Mouse (Mus musculus) 416B (cell line): Measurements from ENCODE around the gene Bcor.

Experiments used
- DNase-seq: peaks from one replicate; pipeline ENCODE4 v3.0.0; 2011; ENCODE audit warnings: low read depth

The Bcor gene

GRCm38 (mm10) chrX:12005181-12006030, 154.7 kb downstream of the Bcor start:
- DNase-seq: peak; percentile 90

DNA sequence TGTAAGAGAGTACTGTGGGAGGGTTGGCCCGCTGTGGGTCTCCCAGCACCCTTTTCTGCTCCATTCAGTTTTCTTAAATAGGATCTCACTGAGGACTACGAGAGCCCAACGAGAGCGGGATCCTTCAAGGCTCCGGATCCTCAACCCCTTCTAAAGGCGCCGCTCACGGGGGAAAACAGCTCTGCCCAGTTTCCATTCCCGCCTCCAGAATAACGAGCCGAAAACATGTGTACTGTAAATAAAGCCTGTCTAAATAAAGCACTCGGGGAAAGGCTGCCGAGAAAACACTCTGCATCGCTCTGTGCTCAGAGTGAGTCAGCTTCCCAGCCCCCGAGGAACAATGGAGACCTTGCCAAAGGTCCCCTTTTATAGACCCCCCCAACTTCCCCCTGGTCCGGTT, 155.7 kb downstream of the Bcor start:
- no peak for DNase-seq

GRCm38 (mm10) chrX:12003947-12004346, 156.2 kb downstream of the Bcor start:
- DNase-seq: peak; percentile 8

GRCm38 (mm10) chrX:12003539-12003938, 156.6 kb downstream of the Bcor start:
- no peak for DNase-seq

DNA sequence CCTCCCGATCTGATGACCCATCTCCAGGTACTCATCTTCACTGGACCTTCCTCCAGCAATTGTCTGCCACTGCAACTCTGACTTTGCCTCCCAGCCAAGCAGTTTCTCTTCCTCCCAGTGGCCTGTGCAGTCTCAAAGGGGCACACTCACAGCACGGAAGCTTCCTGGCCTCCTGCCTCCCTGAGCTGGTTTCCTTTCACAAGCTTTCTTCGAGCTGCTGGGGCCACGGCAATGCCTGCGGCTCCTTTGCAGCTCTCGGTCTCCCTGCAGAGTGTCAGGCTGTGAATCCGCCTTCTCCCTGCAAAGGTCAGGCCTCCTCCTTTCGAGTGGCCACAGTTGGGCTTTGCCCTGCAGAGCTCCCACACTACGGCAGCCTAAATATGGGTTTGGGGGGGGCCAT, 157.0 kb downstream of the Bcor start:
- DNase-seq: peak; percentile 61

GRCm38 (mm10) chrX:12002596-12002995, 157.6 kb downstream of the Bcor start:
- DNase-seq: no peak

DNA sequence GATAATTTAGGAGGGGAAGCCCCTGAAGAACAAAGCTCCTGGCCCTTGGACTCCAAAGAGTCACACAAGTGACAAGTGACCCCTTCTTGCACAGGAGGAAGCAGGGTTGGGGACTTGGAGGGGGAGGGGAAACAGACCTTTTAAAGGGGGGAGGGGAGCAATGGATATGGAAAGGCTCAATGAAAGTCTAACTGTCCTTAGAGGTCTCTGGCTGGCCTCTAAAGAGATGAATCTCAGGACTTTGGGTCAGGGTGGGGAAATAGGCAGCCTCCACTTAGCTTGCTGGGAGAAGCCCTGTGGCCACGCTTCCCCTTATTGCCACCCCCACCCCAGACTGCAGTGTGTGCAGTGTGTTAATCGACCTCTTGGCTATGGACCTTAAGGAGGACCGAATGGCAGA, 158.2 kb downstream of the Bcor start:
- peak; percentile 17 for DNase-seq

GRCm38 (mm10) chrX:12001336-12001735, 158.8 kb downstream of the Bcor start:
- no peak for DNase-seq

DNA sequence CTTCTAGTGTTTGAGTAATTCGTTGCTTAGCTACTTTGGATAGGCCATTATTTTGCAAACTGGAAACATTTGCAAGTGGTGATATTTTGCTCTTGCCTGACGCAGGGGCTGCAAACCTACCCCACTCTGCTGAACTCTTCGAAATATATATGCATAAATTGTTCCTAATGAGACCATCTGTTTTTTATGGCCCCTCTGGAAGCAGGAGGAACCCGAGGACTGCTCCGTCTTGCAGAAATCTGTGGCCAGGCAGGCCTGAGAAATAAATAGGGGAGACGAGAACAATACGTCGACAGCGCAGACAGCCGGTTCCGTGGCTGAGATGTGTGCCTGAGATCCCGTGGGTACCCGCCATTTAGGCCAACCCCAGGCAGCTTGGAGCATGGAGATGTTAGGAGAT, 159.5 kb downstream of the Bcor start:
- DNase-seq: no peak

DNA sequence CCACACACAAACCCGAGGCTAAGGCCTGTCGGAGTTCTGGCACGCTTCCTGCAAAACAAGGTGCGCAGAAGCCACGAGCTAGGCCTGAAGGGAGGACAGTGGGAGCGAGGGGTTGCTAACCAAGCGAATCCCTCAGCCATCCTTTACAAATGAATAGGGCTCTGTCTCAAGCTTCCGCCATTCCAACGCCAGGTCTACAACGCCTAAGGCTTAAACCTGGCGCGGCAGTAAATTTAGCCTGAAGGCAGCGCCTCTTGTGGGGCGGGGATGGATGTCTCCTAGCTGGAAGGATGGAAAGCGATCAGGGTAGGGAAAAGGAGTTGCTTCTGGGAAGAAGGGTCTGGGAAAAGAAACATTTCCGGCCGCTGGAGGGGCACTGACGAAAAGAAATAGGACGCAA, 160.2 kb downstream of the Bcor start:
- DNase-seq: no peak

DNA sequence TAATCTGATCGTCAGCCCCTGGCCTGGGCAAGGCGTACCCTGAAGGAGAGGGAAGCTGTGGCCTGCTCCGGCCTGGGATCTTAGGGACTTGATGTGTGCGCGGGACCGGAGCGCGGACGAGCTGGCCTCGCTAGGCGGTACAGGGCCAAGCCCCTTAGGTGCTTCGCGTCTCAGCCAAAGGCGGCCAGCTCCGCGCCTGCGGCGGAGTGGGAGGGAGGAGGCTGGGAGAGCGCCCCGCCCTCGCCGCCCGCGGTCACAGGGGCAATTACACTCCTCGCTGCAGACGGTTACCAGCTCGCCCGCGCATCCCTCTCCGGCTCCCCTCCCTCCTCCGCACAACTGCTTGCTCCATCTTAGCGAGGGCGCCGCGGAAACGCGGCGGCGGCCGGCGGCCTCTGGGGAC, 161.2 kb downstream of the Bcor start:
- peak; percentile 82 for DNase-seq

DNA sequence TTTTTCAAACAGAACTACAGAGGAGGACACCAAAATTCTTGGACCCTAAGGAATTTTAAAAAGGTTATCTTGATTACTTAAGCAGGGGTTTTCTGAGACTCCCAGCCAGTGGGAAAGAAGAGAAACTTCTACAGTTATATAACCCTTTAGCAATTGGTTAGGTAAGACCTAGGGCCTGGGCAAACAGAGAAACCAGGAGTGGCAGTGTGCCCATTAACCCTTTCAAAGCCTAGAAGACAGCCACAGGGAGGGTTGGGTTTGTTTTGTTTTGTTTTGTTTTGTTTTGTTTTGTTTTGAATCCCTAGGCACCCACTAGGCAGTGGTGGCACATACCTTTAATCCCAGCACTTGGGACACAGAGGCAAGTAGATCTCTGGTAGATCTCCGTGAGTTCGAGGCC, 163.3 kb downstream of the Bcor start:
- peak; percentile 47 for DNase-seq

GRCm38 (mm10) chrX:11996489-11996888, 163.7 kb downstream of the Bcor start:
- DNase-seq: no peak

DNA sequence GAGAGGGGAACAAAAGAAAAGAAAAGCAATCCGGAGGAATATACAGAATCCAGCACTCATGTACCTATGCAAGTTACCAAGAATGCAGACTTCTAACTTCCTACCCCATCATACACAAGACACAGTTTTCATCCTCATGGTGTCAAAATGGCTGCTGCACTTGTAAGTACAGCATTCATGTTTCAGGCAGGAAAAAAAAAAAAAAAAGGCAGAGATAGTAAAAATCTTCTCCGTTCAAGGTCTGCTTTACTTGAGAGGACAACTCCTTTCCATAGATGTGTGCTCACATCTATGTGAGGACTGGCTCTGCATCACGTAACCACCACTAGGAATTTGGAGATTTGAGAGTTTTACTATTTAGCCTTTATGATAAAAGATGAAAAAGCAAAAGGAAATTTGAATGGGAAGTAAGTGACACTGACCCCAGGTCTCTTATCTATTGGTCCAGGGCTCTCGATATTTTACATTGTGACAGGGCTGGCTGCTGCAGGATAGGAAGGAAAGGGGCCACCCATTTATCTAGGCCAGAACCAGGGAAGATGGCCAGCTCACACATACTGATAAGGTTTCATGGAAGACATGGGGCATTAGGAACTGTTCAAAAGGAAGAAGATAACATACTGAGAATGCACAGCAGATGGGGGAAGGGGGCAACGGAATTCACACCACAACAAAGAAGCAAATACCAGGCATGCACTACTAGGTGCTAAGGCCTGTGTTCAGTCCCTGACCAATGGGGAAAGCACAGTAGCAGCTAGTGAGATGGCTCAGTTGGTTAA, 166.3 kb downstream of the Bcor start:
- peak; percentile 82 for DNase-seq

DNA sequence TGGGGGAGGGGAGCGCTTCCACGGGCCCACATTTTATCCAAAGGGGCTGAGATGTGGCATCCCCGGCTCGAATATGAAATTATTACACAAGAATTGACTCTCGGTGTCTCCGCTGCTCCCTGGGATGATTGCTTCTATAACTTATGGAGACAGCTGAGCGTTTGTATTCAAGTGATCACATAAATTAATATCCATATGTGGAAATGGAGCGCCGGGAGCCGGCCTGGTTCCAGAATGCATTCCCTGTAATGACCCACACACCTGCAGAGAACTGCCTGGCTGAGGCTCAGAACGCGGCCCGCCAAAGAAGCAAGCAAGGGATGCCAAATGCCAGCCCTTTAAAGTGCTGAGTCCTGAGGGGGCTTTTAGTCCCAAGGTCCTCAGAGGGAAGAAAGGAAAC, 170.7 kb downstream of the Bcor start:
- no peak for DNase-seq

DNA sequence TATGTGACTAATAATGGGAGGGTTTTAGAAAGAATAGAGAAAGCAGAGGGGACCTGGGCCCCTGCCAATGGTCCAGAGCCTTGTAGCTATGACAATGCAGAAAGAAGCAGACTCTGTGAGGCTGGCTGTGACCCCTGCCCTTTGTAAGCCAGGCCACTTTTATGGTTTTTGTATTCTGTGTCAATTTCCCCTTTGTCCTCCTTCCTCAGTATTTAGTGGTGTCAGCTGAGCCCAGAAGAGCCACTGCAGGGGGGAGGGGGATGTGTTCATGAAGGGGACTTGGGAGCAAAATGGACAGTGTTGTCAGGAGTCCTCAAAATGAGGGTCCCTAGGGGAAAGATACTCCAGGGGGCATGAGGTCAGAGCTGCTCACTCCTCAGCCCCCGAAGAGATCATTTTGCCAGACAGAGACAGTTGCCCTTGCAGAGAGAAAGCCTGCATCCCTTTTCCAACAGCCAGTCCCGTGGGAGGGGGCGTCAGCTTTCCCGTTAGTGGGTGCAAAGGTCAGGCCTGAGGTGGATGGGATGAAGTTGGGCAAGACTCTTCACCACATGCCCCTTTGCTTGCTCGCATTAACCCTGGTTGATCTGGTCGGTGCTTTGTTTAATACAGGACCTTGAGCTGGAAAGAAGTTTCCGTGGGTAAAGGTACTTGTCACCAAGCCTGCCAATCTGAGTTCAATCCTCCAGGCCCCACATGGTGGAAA, 171.8 kb downstream of the Bcor start:
- DNase-seq: peak; percentile 16

DNA sequence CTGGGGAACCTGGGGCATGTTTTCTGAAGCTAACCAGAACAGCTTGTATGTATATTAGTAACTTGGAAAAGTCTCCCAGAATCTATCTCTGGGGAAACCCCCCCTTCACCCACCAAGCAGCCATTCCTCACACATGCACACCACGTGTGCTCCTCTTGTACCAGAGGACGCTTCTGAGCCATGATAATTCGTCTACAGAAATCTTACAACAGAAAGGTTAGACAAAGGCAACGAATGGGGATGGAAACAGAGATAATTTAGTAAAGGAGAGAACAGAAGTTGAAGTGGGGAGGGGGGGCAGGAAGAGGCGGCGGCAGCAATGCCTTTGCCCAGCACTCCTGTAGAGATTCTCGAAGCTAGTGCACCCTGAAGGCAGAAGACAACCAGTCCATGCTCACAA, 172.6 kb downstream of the Bcor start:
- DNase-seq: no peak
